Comparison of ENCODE assay signal across 24 mouse cellular contexts in the genomic region with DNA sequence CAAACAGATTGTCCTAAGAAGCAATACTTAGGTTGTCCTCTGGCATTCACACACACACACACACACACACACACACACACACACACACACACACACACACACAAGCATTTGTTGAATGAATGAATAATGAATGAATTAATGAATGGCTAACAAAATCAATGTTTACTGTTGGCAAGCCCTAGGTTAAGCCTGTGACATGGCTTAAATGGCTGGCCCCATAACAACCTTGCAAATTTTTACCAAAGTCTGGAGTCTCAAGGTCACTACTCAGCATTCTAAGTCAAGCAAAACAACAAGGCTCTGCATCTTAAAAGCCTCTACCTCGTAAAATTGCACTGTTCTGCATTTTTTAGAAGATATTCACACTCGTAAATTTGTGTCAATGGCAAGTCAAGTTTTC.
"Had no signal": no experiment of that assay in that cellular context is flagged by ENCODE, and none has a peak within 500 bp of the region (broad histone marks: within the 10 kb centered on the region; RNA-seq: fewer than 3 reads in every experiment).

No protein-coding gene starts in this region.

- H3K4me1 ChIP-seq: forebrain, embryonic 15.5 days; heart, embryonic 13.5 days; heart, embryonic 15.5 days; hindbrain, embryonic 13.5 days; hindbrain, embryonic 15.5 days; limb, embryonic 13.5 days; limb, embryonic 15.5 days; liver, embryonic 12.5 days had no signal

- H3K36me3 ChIP-seq: forebrain, embryonic 15.5 days; heart, embryonic 13.5 days; heart, embryonic 15.5 days; hindbrain, embryonic 13.5 days; hindbrain, embryonic 15.5 days; limb, embryonic 13.5 days; limb, embryonic 15.5 days; liver, embryonic 12.5 days had no signal

- ATAC-seq: forebrain, embryonic 15.5 days; forebrain, postnatal 0 days; hindbrain, postnatal 0 days; intestine, embryonic 16.5 days; liver, embryonic 12.5 days had no signal

- H3K9ac ChIP-seq: forebrain, embryonic 15.5 days; forebrain, postnatal 0 days; heart, embryonic 13.5 days; heart, embryonic 15.5 days; hindbrain, embryonic 13.5 days; hindbrain, embryonic 15.5 days; limb, embryonic 13.5 days; limb, embryonic 15.5 days; liver, embryonic 12.5 days; liver, embryonic 14.5 days had no signal

- H3K27me3 ChIP-seq: forebrain, embryonic 15.5 days; heart, embryonic 13.5 days; heart, embryonic 15.5 days; hindbrain, embryonic 13.5 days; hindbrain, embryonic 15.5 days; limb, embryonic 13.5 days; limb, embryonic 15.5 days; liver, embryonic 12.5 days had no signal

- H3K9me3 ChIP-seq: forebrain, embryonic 15.5 days; heart, embryonic 13.5 days; heart, embryonic 15.5 days; hindbrain, embryonic 13.5 days; hindbrain, embryonic 15.5 days; limb, embryonic 13.5 days; limb, embryonic 15.5 days; liver, embryonic 12.5 days had no signal

- DNase-seq: forebrain, postnatal 0 days; gastrocnemius, postnatal 14 days; gastrocnemius, postnatal 36 days; heart, adult 11 months; heart, adult 2 months; heart, postnatal 14 days; heart, postnatal 36 days; layer of hippocampus, adult 9-11 months; layer of hippocampus, postnatal 36 days; left cerebral cortex, postnatal 4 days; lung, adult 18-20 months had no signal

- H3K27ac ChIP-seq: forebrain, embryonic 15.5 days; heart, adult 2 months; heart, embryonic 13.5 days; heart, embryonic 15.5 days; hindbrain, embryonic 13.5 days; hindbrain, embryonic 15.5 days; hindbrain, postnatal 0 days; kidney, postnatal 0 days; limb, embryonic 13.5 days; limb, embryonic 15.5 days; liver, embryonic 12.5 days; liver, embryonic 14.5 days had no signal

- H3K4me3 ChIP-seq: forebrain, embryonic 15.5 days; heart, adult 2 months; heart, embryonic 13.5 days; heart, embryonic 15.5 days; hindbrain, embryonic 13.5 days; hindbrain, embryonic 15.5 days; limb, embryonic 13.5 days; limb, embryonic 15.5 days; liver, embryonic 12.5 days had no signal

- H3K4me2 ChIP-seq: forebrain, embryonic 15.5 days; heart, embryonic 11.5 days; heart, embryonic 13.5 days; heart, embryonic 15.5 days; hindbrain, embryonic 13.5 days; hindbrain, embryonic 15.5 days; limb, embryonic 13.5 days; limb, embryonic 15.5 days; liver, embryonic 12.5 days had no signal
